ENCODE assay signal across 7 mouse cellular contexts in the genomic region with DNA sequence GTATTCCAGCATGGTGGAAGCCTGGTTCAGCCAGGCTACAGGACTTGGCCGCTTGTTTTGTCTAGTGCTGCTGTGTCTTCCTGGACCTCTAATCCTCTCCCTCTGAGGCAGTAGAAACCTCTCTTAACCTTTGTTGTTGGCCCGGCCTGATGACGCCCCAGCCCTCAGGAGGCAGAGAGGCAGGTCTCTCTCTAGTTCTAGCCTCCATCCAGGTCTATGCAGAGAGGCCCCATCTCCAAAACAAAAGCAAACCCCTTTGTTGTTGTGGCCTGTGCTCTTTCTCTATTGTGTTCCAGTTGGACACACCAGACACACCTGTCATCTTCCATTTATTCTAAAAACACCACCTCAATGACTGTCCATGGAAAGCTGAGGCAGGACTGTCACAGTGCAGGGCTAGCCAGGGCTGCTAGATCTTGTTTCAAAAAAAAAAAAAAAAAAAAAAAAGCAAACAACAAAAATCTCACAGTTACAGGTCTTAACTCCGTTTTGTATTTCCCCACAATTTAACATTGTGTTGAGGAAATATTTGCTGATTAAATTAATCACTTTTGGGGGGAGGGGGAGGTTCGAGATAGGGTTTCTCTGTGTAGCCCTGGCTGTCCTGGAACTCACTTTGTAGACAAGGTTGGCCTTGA. TPM values are rescaled to one million over a fixed set of nuclear protein-coding genes. Genes with fewer than 3 reads are reported as not detected.
DNase-seq lines count a peak whose midpoint lies in the region; ATAC-seq lines count a peak whose summit lies in the region.

No protein-coding gene starts in this region.

- H3K4me3 ChIP-seq in forebrain, embryonic 10.5 days = peak overlapping the region; percentile 100
- H3K4me3 ChIP-seq in liver, embryonic 12.5 days = peak overlapping the region; percentile 99

- peaks cover 44% of the 10 kb centered on the region for H3K4me1 ChIP-seq in forebrain, embryonic 10.5 days
- H3K4me1 ChIP-seq in liver, embryonic 12.5 days = peaks cover 47% of the 10 kb centered on the region

- WGBS in forebrain, embryonic 10.5 days = 17% methylated on average over 5 of the region's 5 CpGs
- 8% methylated on average over 5 of the region's 5 CpGs for whole genome bisulfite sequencing in liver, embryonic 12.5 days (ENCODE audit: insufficient replicate concordance)

- ATAC-seq in liver, embryonic 12.5 days = no peak

- H3K4me2 ChIP-seq in liver, embryonic 12.5 days = peak overlapping the region; percentile 90

- H3K36me3 ChIP-seq in forebrain, embryonic 10.5 days (replicated peaks) = peaks cover 42% of the 10 kb centered on the region
- H3K36me3 ChIP-seq in liver, embryonic 12.5 days = peaks cover 36% of the 10 kb centered on the region

- peak overlapping the region; percentile 95 for H3K9ac ChIP-seq in liver, embryonic 12.5 days

- no peaks in the 10 kb centered on the region for H3K27me3 ChIP-seq in forebrain, embryonic 10.5 days (ENCODE audit: poor library complexity, severe bottlenecking)
- no peaks in the 10 kb centered on the region for H3K27me3 ChIP-seq in liver, embryonic 12.5 days (replicated peaks)

- peak; percentile 5 for DNase-seq in thymus, postnatal 25 days
- DNase-seq in thymus, postnatal 0 days (ENCODE audit: low spot score) = no peak
- DNase-seq in forebrain, embryonic 10.5 days (ENCODE audit: extremely low spot score, low spot score) = no peak
- DNase-seq in urinary bladder, postnatal 4 days (ENCODE audit: low spot score in 2 of 2) = no peak
- DNase-seq in cerebellum, postnatal 10 days = no peak
- DNase-seq in layer of hippocampus, adult 11-12 months (ENCODE audit: low spot score) = no peak

- H3K27ac ChIP-seq in forebrain, embryonic 10.5 days = peak overlapping the region; percentile 96
- peak overlapping the region; percentile 69; the same call in 1 of the 2 replicates for H3K27ac ChIP-seq in liver, embryonic 12.5 days

- H3K9me3 ChIP-seq in forebrain, embryonic 10.5 days = no peaks in the 10 kb centered on the region
- H3K9me3 ChIP-seq in liver, embryonic 12.5 days (replicated peaks) = no peaks in the 10 kb centered on the region

RNA-seq across cellular contexts. Expression of gene Ticrr, which starts 1.4 kb away (rescaled TPM):
- 6.0 and 7.2 TPM in 2 replicates for polyA plus RNA-seq in thymus, postnatal 0 days (2015; fragmentation: Nextera tagmentation; extraction: Ambion mirVana)
- 18.0 and 18.2 TPM in 2 replicates for polyA plus RNA-seq in forebrain, embryonic 10.5 days (2016; fragmentation: Nextera tagmentation; extraction: Ambion mirVana)
- 12.0 and 12.7 TPM in 2 replicates for polyA plus RNA-seq in liver, embryonic 12.5 days (2016; fragmentation: Nextera tagmentation; extraction: Ambion mirVana)

RNA-seq across cellular contexts. Expression of gene Rhcg, which starts 43.9 kb away (rescaled TPM):
- 0.57 and 0.82 TPM in 2 replicates for polyA plus RNA-seq in thymus, postnatal 0 days (2015; fragmentation: Nextera tagmentation; extraction: Ambion mirVana)
- polyA plus RNA-seq in forebrain, embryonic 10.5 days (2016; fragmentation: Nextera tagmentation; extraction: Ambion mirVana) = 2.4 and 3.3 TPM in 2 replicates
- not detected in 2 replicates for polyA plus RNA-seq in liver, embryonic 12.5 days (2016; fragmentation: Nextera tagmentation; extraction: Ambion mirVana)

RNA-seq across cellular contexts. Expression of gene Kif7, which starts 54.1 kb away (rescaled TPM):
- polyA plus RNA-seq in thymus, postnatal 0 days (2015; fragmentation: Nextera tagmentation; extraction: Ambion mirVana) = 2.2 and 2.5 TPM in 2 replicates
- polyA plus RNA-seq in forebrain, embryonic 10.5 days (2016; fragmentation: Nextera tagmentation; extraction: Ambion mirVana) = 6.3 and 6.4 TPM in 2 replicates
- 1.4 and 1.7 TPM in 2 replicates for polyA plus RNA-seq in liver, embryonic 12.5 days (2016; fragmentation: Nextera tagmentation; extraction: Ambion mirVana)
